Mouse (Mus musculus) stomach, postnatal 0 days (tissue): Measurements from ENCODE around the gene 2310003L06Rik. TPM values are rescaled to one million over a fixed set of nuclear protein-coding genes. Genes with fewer than 3 reads are reported as not detected.

ENCODE experiments used
- ATAC-seq: fragments of 200-750 bp; cut with Nextera tagmentation; 2 replicates; pipeline ENCODE4 v1.8.0; 2017; ENCODE audit not compliant: low FRiP score, low TSS enrichment
- DNase-seq: peaks from one replicate; pipeline ENCODE4 v3.0.0-alpha.2; 2016; ENCODE audit warnings: low spot score
- H3K27ac ChIP-seq: fragments of 300-500 bp; sonication (generic); replicated peaks from 2 replicates; pipeline ENCODE4 v1.5.1; 2014; ENCODE audit warnings: mild to moderate bottlenecking, control low read depth
- H3K27me3 ChIP-seq: fragments of 300-500 bp; sonication (generic); 2 replicates; pipeline ENCODE4 v1.6.1; 2014; ENCODE audit warnings: low read length; ENCODE audit not compliant: control insufficient read depth, insufficient read depth
- H3K36me3 ChIP-seq: fragments of 300-500 bp; sonication (generic); 2 replicates; pipeline ENCODE4 v1.6.1; 2014; ENCODE audit warnings: low read length, mixed read lengths; ENCODE audit not compliant: control insufficient read depth, insufficient read depth
- H3K4me1 ChIP-seq: fragments of 300-500 bp; sonication (generic); replicated peaks from 2 replicates; pipeline ENCODE4 v1.6.1; 2014; ENCODE audit warnings: antibody characterized with exemption; ENCODE audit not compliant: control insufficient read depth, insufficient read depth
- H3K4me2 ChIP-seq: fragments of 300-500 bp; sonication (generic); replicated peaks from 2 replicates; pipeline ENCODE4 v1.6.1; 2014; ENCODE audit warnings: low read depth, mild to moderate bottlenecking, control low read depth, moderate library complexity
- H3K4me3 ChIP-seq: fragments of 300-500 bp; sonication (generic); 2 replicates; pipeline ENCODE4 v1.5.1; 2014; ENCODE audit warnings: low read depth, low read length, control low read depth
- H3K9ac ChIP-seq: fragments of 300-500 bp; sonication (generic); 2 replicates; pipeline ENCODE4 v1.6.1; 2014; ENCODE audit warnings: mild to moderate bottlenecking, low read length, control low read depth, mixed read lengths
- H3K9me3 ChIP-seq: fragments of 300-500 bp; sonication (generic); 2 replicates; pipeline ENCODE4 v1.6.1; 2016; ENCODE audit warnings: low read length; ENCODE audit not compliant: control insufficient read depth
- CTCF ChIP-seq: IDR thresholded peaks from 2 replicates; pipeline ENCODE4 v1.5.1; 2016; ENCODE audit warnings: antibody characterized with exemption, low read depth, mild to moderate bottlenecking, moderate library complexity
- EP300 ChIP-seq: optimal IDR thresholded peaks from 2 replicates; pipeline ENCODE3; 2016; ENCODE audit warnings: antibody characterized with exemption
- WGBS: fragments of 180-500 bp; shearing (Covaris S2); extraction: QIAGEN DNeasy Blood & Tissue Kit; methylation state at CpG from one replicate; pipeline ENCODE4 v1.1.7; 2014; 5-methylcytosine and 5-hydroxymethylcytosine counted together
- polyA plus RNA-seq: library from polyadenylated mRNA; unstranded; fragments of >200 nt; fragmentation: Nextera tagmentation; extraction: Ambion mirVana; gene quantifications from 2 replicates; pipeline ENCODE4 v1.2.1, GENCODE M21; 2015

Gene 2310003L06Rik
- polyA plus RNA-seq, 1 experiment from 2014 or later = not detected

DNA sequence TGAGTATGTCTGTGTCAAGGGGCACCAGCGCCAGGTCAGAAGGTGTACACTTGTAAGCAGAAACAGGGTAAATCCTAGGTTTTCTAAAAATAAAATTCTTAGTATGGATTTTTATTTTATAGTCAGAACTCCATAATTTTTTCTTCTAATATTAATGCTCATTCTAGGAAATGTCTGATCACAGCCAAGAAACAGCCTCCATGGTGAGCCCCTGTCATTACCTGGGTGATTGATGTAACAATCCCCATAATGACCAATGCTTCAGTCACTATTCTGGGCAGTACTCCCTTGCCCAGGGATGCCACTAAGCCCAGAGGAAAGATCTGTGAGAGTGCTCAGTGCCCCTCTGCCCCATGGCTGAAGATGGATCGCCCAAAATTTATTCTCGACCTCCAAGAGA is 9.9 kb downstream of the 2310003L06Rik start, which contains the start of gene Cabs1:
Cabs1 (plus strand) TSS at position 301 of the 400 bp plus-strand sequence.
- 77% methylated on average over 3 of the region's 3 CpGs for WGBS
- Histone ChIP-seq H3K4me2 (no peak within 1 kb of the TSS), H3K9me3 (no peaks in the 10 kb centered on the region), H3K9ac (no peak within 1 kb of the TSS), H3K27me3 (no peaks in the 10 kb centered on the region), H3K27ac (no peak within 1 kb of the TSS), H3K4me1 (no peaks in the 10 kb centered on the region), H3K36me3 (no peaks in the 10 kb centered on the region), H3K4me3 (no peak within 1 kb of the TSS)
- ATAC-seq = no peak
- no peak for DNase-seq
- TF ChIP-seq EP300 (no peak), CTCF (no peak)

GRCm38 (mm10) chr5:87982468-87983214 is 13.4 kb downstream of the 2310003L06Rik start:
- Histone ChIP-seq H3K4me1 (no peaks in the 10 kb centered on the region), H3K36me3 (no peaks in the 10 kb centered on the region), H3K27me3 (no peaks in the 10 kb centered on the region), H3K4me2 (no peak overlapping the region), H3K4me3 (no peak overlapping the region), H3K9me3 (no peaks in the 10 kb centered on the region), H3K27ac (no peak overlapping the region), H3K9ac (no peak overlapping the region)
- DNase-seq (no peak), ATAC-seq (no peak)
- 52% methylated on average over 3 of the region's 3 CpGs for WGBS
- TF ChIP-seq EP300 = no peak
- TF ChIP-seq CTCF = no peak

GRCm38 (mm10) chr5:88002249-88002648 is 33.0 kb downstream of the 2310003L06Rik start, which contains the start of gene Smr3a:
Gene Smr3a (plus strand): TSS chr5:88002549.
- Histone ChIP-seq H3K9me3 (no peaks in the 10 kb centered on the region), H3K9ac (no peak within 1 kb of the TSS), H3K36me3 (no peaks in the 10 kb centered on the region), H3K4me3 (no peak within 1 kb of the TSS), H3K4me2 (no peak within 1 kb of the TSS), H3K4me1 (no peaks in the 10 kb centered on the region), H3K27ac (no peak within 1 kb of the TSS), H3K27me3 (no peaks in the 10 kb centered on the region)
- WGBS = 78% methylated on average over 3 of the region's 3 CpGs
- no peak for TF ChIP-seq EP300
- TF ChIP-seq CTCF = no peak
- ATAC-seq (no peak), DNase-seq (no peak)

GRCm38 (mm10) chr5:88005241-88005640 is 36.0 kb downstream of the 2310003L06Rik start:
- no peak for ATAC-seq
- no peak overlapping the region for H3K27ac ChIP-seq
- no peaks in the 10 kb centered on the region for H3K36me3 ChIP-seq
- H3K4me2 ChIP-seq = no peak overlapping the region
- H3K9ac ChIP-seq = no peak overlapping the region
- TF ChIP-seq EP300 = no peak
- TF ChIP-seq CTCF = no peak
- no peaks in the 10 kb centered on the region for H3K27me3 ChIP-seq
- H3K4me1 ChIP-seq = no peaks in the 10 kb centered on the region
- DNase-seq = no peak
- no peaks in the 10 kb centered on the region for H3K9me3 ChIP-seq
- H3K4me3 ChIP-seq = no peak overlapping the region

Other genes starting within 250 kb of the 2310003L06Rik start
- 2.2 and 4.1 TPM in 2 replicates for gene Csn1s2a, start 194.9 kb upstream of the 2310003L06Rik start, polyA plus RNA-seq
- gene Csn1s2b, start 161.4 kb upstream of the 2310003L06Rik start, polyA plus RNA-seq = 0.17 and 0.23 TPM in 2 replicates
- not detected in 2 replicates for gene Prr27, start 143.8 kb upstream of the 2310003L06Rik start, polyA plus RNA-seq
- gene Odam, start 84.4 kb upstream of the 2310003L06Rik start, polyA plus RNA-seq = not detected in 2 replicates
- gene Csn3, start 43.9 kb upstream of the 2310003L06Rik start, polyA plus RNA-seq = 1.1 and 2.4 TPM in 2 replicates
- not detected in 2 replicates for gene Gm28434, start 58 bp downstream of the 2310003L06Rik start, polyA plus RNA-seq
- gene Cabs1, start 10.0 kb downstream of the 2310003L06Rik start, polyA plus RNA-seq = not detected in 2 replicates
- not detected in 2 replicates for gene Smr3a, start 33.1 kb downstream of the 2310003L06Rik start, polyA plus RNA-seq
- not detected in 2 replicates for gene Smr2, start 117.1 kb downstream of the 2310003L06Rik start, polyA plus RNA-seq
- not detected in 2 replicates for gene Gm11116, start 142.1 kb downstream of the 2310003L06Rik start, polyA plus RNA-seq
- gene Gm11115, start 184.6 kb downstream of the 2310003L06Rik start, polyA plus RNA-seq = not detected in 2 replicates